9 mouse cellular contexts compared by ENCODE assay signal in the genomic region with DNA sequence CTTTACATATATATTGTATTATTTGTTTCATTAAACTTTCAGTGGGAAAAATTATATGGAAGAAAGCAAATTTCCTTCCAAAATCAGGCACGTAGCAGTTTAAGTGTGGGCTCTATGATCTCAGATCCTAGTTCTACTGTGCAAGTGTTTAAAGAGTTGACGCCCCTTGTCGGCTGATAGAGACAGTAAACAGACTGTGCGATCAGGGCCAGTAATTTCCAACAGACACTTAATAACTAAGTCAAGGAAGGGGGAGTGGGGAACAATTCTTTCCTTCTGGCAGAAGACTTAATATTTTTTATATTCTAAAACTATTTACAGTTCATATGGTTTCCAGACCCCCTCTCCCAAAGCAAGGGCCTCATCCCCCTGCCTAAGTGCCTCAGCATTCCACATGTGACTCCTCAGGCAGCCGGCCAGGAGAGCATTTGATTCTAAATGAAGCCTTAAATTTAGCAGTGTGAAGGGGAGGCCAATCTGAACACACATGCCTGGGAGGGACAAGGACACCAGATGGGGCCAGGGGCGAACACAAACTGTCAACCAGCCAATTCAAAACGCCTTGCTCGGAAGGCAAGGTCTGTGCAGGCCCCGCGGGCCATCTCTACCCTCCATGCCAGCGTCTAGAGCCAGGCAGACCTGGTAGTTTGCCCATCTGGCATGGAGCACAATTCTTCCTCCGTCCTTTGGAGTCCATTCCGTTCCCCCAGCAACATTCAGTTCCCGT. TPM values are rescaled to one million over a fixed set of nuclear protein-coding genes. Genes with fewer than 3 reads are reported as not detected.
A peak's percentile ranks its signal among the peaks of the same experiment; 100 is the strongest.
DNase-seq lines count a peak whose midpoint lies in the region; ATAC-seq and TF ChIP-seq lines count a peak whose summit lies in the region.
"Had no signal": no experiment of that assay in that cellular context is flagged by ENCODE, and none has a peak within 500 bp of the region (broad histone marks: within the 10 kb centered on the region; RNA-seq: fewer than 3 reads in every experiment).

No protein-coding gene starts in this region.

- H3K9me3 ChIP-seq in E14TG2a.4 (ENCODE audit: low read length) = no peaks in the 10 kb centered on the region
- H3K9me3 ChIP-seq in embryonic facial prominence, embryonic 14.5 days (ENCODE audit: control insufficient read depth, low read length) = no peaks in the 10 kb centered on the region
- no peaks in the 10 kb centered on the region for H3K9me3 ChIP-seq in heart, embryonic 16.5 days (replicated peaks; ENCODE audit: control insufficient read depth, low read length)
- H3K9me3 ChIP-seq: liver, embryonic 13.5 days had no signal

- intact Hi-C loops in left cerebral cortex, postnatal 4 days (cut with DNase I) = no loop called here

- peak; percentile 90 for ATAC-seq in embryonic facial prominence, embryonic 14.5 days (ENCODE audit: low read depth)
- ATAC-seq in heart, embryonic 16.5 days (replicated peaks; ENCODE audit: extremely low read depth, insufficient read depth, low FRiP score) = peak; percentile 98

- H3K27me3 ChIP-seq in E14TG2a.4 (ENCODE audit: insufficient read depth, low read length) = no peaks in the 10 kb centered on the region
- no peaks in the 10 kb centered on the region for H3K27me3 ChIP-seq in embryonic facial prominence, embryonic 14.5 days (replicated peaks; ENCODE audit: control insufficient read depth, insufficient read depth, low read length)
- H3K27me3 ChIP-seq in heart, embryonic 16.5 days (ENCODE audit: control insufficient read depth, insufficient read depth, low read length) = no peaks in the 10 kb centered on the region
- H3K27me3 ChIP-seq: liver, embryonic 13.5 days had no signal

- WGBS in embryonic facial prominence, embryonic 14.5 days = 31% methylated on average over 14 of the region's 14 CpGs
- WGBS in heart, embryonic 16.5 days = 28% methylated on average over 14 of the region's 14 CpGs

- peak; percentile 43 for DNase-seq in adrenal gland, postnatal 25 days
- no peak for DNase-seq in adrenal gland, adult 8-10 months
- DNase-seq in embryonic facial prominence, embryonic 14.5 days (ENCODE audit: low spot score) = peak; percentile 96
- DNase-seq in left cerebral cortex, postnatal 4 days = peak; percentile 95
- DNase-seq in right cerebral cortex, postnatal 10 days (ENCODE audit: low spot score in 2 of 2) = peak; percentile 66 to 73
- DNase-seq in B cell, adult 2 months = no peak
- DNase-seq: liver, embryonic 13.5 days had no signal

- peak overlapping the region; percentile 27; the same call in 1 of the 2 replicates for H3K4me2 ChIP-seq in embryonic facial prominence, embryonic 14.5 days (ENCODE audit: low read depth, low read length)
- H3K4me2 ChIP-seq in heart, embryonic 16.5 days (ENCODE audit: low read depth, low read length) = peak overlapping the region; percentile 17
- H3K4me2 ChIP-seq: liver, embryonic 13.5 days had no signal

- H3K4me3 ChIP-seq in E14TG2a.4 (replicated peaks; ENCODE audit: low read length) = peak overlapping the region; percentile 32; the same call in 1 of the 2 replicates
- H3K4me3 ChIP-seq in embryonic facial prominence, embryonic 14.5 days (ENCODE audit: low read depth, low read length) = no peak overlapping the region
- H3K4me3 ChIP-seq in heart, embryonic 16.5 days (ENCODE audit: low read length) = no peak overlapping the region
- H3K4me3 ChIP-seq: liver, embryonic 13.5 days had no signal

- TF ChIP-seq CTCF in E14TG2a.4 (conservative IDR thresholded peaks at IDR 0.05; ENCODE audit: low read length) = no peak

- 0 out of 2 replicates have a peak, but pooled peaks cover 3% of the 10 kb centered on the region for H3K4me1 ChIP-seq in E14TG2a.4 (replicated peaks; ENCODE audit: low read depth, low read length)
- H3K4me1 ChIP-seq in embryonic facial prominence, embryonic 14.5 days (ENCODE audit: control insufficient read depth, insufficient read depth, low read length) = peaks cover 11% of the 10 kb centered on the region
- H3K4me1 ChIP-seq in heart, embryonic 16.5 days (ENCODE audit: control insufficient read depth, insufficient read depth, low read length) = peaks cover 2% of the 10 kb centered on the region; the same call in 1 of the 2 replicates
- H3K4me1 ChIP-seq: liver, embryonic 13.5 days had no signal

- no peaks in the 10 kb centered on the region for H3K36me3 ChIP-seq in E14TG2a.4 (ENCODE audit: insufficient read depth, low read length)
- no peaks in the 10 kb centered on the region for H3K36me3 ChIP-seq in embryonic facial prominence, embryonic 14.5 days (ENCODE audit: control insufficient read depth, insufficient read depth, low read length)
- H3K36me3 ChIP-seq in heart, embryonic 16.5 days (ENCODE audit: control insufficient read depth, insufficient read depth) = no peaks in the 10 kb centered on the region
- H3K36me3 ChIP-seq: liver, embryonic 13.5 days had no signal

- H3K27ac ChIP-seq in embryonic facial prominence, embryonic 14.5 days (replicated peaks; ENCODE audit: low read depth, low read length) = peak overlapping the region; percentile 85
- peak overlapping the region; percentile 94 for H3K27ac ChIP-seq in heart, embryonic 16.5 days (ENCODE audit: low read length)
- H3K27ac ChIP-seq: liver, embryonic 13.5 days had no signal

- no peak overlapping the region for H3K9ac ChIP-seq in embryonic facial prominence, embryonic 14.5 days (ENCODE audit: low read depth, low read length)
- peak overlapping the region; percentile 1 for H3K9ac ChIP-seq in heart, embryonic 16.5 days (ENCODE audit: low read length)
- H3K9ac ChIP-seq: liver, embryonic 13.5 days had no signal

RNA-seq across cellular contexts. Expression of gene Atp8b4, which starts 50.1 kb away (rescaled TPM):
- total RNA-seq in adrenal gland, postnatal 25 days (2021) = 0.82 and 1.00 TPM in 2 replicates
- 1 to 10 TPM; 1.1 to 2.2 (median 1.6) TPM for total RNA-seq in adrenal gland, adult 8-10 months (2022)
- 2.1 and 2.6 TPM in 2 replicates for polyA plus RNA-seq in embryonic facial prominence, embryonic 14.5 days (2014; fragmentation: Nextera tagmentation; extraction: Ambion mirVana)
- 1.1 and 2.0 TPM in 2 replicates for polyA plus RNA-seq in heart, embryonic 16.5 days (2015; fragmentation: Nextera tagmentation; extraction: Ambion mirVana)
- under 1 TPM; 0.14 to 0.16 TPM for total RNA-seq in left cerebral cortex, postnatal 4 days (2021)

Comparison
In these comparisons a context has a peak if more than half of its experiments do, and no peak if none do; other contexts are left out.
1. DNase-seq: peak in adrenal gland, postnatal 25 days (single experiment), embryonic facial prominence, embryonic 14.5 days (single experiment), left cerebral cortex, postnatal 4 days (single experiment) and right cerebral cortex, postnatal 10 days (2 of 2); none in adrenal gland, adult 8-10 months (single experiment) and B cell, adult 2 months (0 of 2).